Comparison of ENCODE assay signal across 8 mouse cellular contexts in the genomic region with DNA sequence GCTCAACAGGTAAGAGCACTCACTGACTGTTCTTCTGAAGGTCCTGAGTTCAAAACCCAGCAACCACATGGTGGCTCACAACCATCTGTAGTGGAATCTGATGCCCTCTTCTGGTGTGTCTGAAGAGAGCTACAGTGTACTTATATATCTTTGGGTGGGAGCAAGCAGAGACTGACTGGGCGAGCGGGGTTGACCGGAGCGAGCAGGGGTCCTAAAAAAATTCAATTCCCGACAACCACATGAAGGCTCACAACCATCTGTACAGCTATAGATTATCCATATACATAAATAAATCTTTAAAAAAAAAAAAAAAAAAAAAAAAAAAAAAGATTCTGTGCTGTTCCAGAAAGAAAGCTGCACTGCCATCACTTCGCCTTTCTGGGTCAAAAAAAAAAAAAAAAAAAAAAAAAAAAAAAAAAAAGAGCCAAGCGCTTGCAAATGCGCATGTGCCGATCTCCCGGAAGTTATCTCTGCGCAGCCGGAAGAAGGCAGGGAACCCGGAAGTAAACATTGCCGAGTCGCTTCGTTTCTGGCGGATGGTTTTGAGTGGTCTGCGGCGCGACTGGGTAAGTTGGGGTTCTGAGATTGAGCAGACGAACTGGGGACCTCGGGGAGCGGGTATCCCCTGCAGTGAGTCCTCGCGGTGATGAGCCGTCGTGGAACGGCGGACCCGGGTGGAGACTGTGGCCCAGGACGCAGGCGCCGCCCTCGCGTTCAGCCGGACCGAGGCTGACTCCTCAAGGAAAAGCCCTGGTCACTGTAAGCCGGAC. TPM values are rescaled to one million over a fixed set of nuclear protein-coding genes. Genes with fewer than 3 reads are reported as not detected.
DNase-seq lines count a peak whose midpoint lies in the region; ATAC-seq and TF ChIP-seq lines count a peak whose summit lies in the region.

Gene Slu7, plus strand, starts transcription at position 491 of the 770 bp plus-strand sequence.

- H3K9me3 ChIP-seq in hindbrain, embryonic 14.5 days (ENCODE audit: control insufficient read depth, low read length) = no peaks in the 10 kb centered on the region

- peak within 1 kb of the TSS; percentile 84 for H3K4me2 ChIP-seq in hindbrain, embryonic 14.5 days (replicated peaks)

- 9% methylated on average over 38 of the region's 38 CpGs for WGBS in hindbrain, embryonic 14.5 days

- peak within 1 kb of the TSS; percentile 77 for H3K9ac ChIP-seq in hindbrain, embryonic 14.5 days

- H3K4me3 ChIP-seq in hindbrain, embryonic 14.5 days (replicated peaks; ENCODE audit: low read length) = peak within 1 kb of the TSS; percentile 90
- peak within 1 kb of the TSS; percentile 63 for H3K4me3 ChIP-seq in left cerebral cortex, adult 2 months

- no peaks in the 10 kb centered on the region for H3K27me3 ChIP-seq in hindbrain, embryonic 14.5 days (ENCODE audit: control insufficient read depth, insufficient read depth, low read length)

- intact Hi-C loops in left cerebral cortex, adult 2 months (cut with DNase I) = no loop called here

- ATAC-seq in activated CD4-positive, CD25-positive, alpha-beta regulatory T cell, adult 4 months = peak; percentile 90
- ATAC-seq in hindbrain, embryonic 14.5 days (ENCODE audit: low FRiP score) = peak; percentile 89
- ATAC-seq in megakaryocyte, adult 5-6 weeks (ENCODE audit: poor library complexity, severe bottlenecking) = peak; percentile 97

- peak; percentile 16 for TF ChIP-seq CTCF in left cerebral cortex, adult 2 months (IDR thresholded peaks at IDR 0.05)

- peaks cover 14% of the 10 kb centered on the region for H3K36me3 ChIP-seq in hindbrain, embryonic 14.5 days (replicated peaks; ENCODE audit: control insufficient read depth, insufficient read depth)

- peak; percentile 80 to 85 for DNase-seq in cerebellum, postnatal 25 days
- DNase-seq in frontal cortex, postnatal 36 days (ENCODE audit: low spot score in 2 of 2) = peak; percentile 61 to 72
- peak; percentile 87 for DNase-seq in hindbrain, embryonic 14.5 days (ENCODE audit: low spot score)
- peak; percentile 63 to 66 for DNase-seq in left cerebral cortex, adult 2 months (ENCODE audit: extremely low spot score in 1 of 2, low spot score in 2 of 2)
- DNase-seq in right cerebral cortex, adult 2 months (ENCODE audit: low spot score in 2 of 2) = peak; percentile 61 to 71
- peak; percentile 60 for DNase-seq in urinary bladder, postnatal 25 days (ENCODE audit: low spot score)

- peak within 1 kb of the TSS; percentile 68; the same call in 1 of the 2 replicates for H3K27ac ChIP-seq in hindbrain, embryonic 14.5 days
- peak within 1 kb of the TSS; percentile 84 for H3K27ac ChIP-seq in left cerebral cortex, adult 2 months

- H3K4me1 ChIP-seq in hindbrain, embryonic 14.5 days (replicated peaks; ENCODE audit: control insufficient read depth, insufficient read depth, low read length) = peaks cover 10% of the 10 kb centered on the region

RNA-seq across cellular contexts. Expression of gene Slu7, which starts in this region (rescaled TPM):
- 100 to 1,000 TPM; 108 to 112 TPM for polyA plus RNA-seq in activated CD4-positive, CD25-positive, alpha-beta regulatory T cell, adult 4 months (2017; shearing (Covaris generic))
- polyA plus RNA-seq in hindbrain, embryonic 14.5 days (2014; fragmentation: Nextera tagmentation; extraction: Ambion mirVana) = 55.2 and 57.0 TPM in 2 replicates
- total RNA-seq in left cerebral cortex, adult 2 months (2021) = 10 to 100 TPM; 54.2 to 56.7 TPM
- 25.9 and 36.3 TPM in 2 replicates for total RNA-seq in megakaryocyte, adult 5-6 weeks (2015)
- 74.2 and 77.7 TPM in 2 replicates for total RNA-seq in megakaryocyte, adult 5-6 weeks (2017)

Comparison
In these comparisons a context has a peak if more than half of its experiments do, and no peak if none do; other contexts are left out.
1. Peak in every context shown above with its lines: DNase-seq, ATAC-seq, H3K4me3 ChIP-seq and H3K27ac ChIP-seq.